Mouse (Mus musculus) neural tube, embryonic 14.5 days (tissue): ENCODE measurements around the gene Pnpla2. TPM values are rescaled to one million over a fixed set of nuclear protein-coding genes. Genes with fewer than 3 reads are reported as not detected.

Experiments used
- ATAC-seq: fragments of 200-750 bp; cut with Nextera tagmentation; 2 replicates; pipeline ENCODE4 v1.8.0; 2017; ENCODE audit warnings: low read depth, mild to moderate bottlenecking, moderate TSS enrichment, moderate library complexity
- H3K27ac ChIP-seq: fragments of 300-500 bp; sonication (generic); 2 replicates; pipeline ENCODE4 v1.5.1; 2014; ENCODE audit warnings: low read depth, mild to moderate bottlenecking, control low read depth, low read length, moderate library complexity, mixed read lengths
- H3K27me3 ChIP-seq: fragments of 300-500 bp; sonication (generic); 2 replicates; pipeline ENCODE4 v1.6.1; 2014; ENCODE audit warnings: low read length; ENCODE audit not compliant: control insufficient read depth, insufficient read depth
- H3K36me3 ChIP-seq: fragments of 300-500 bp; sonication (generic); 2 replicates; pipeline ENCODE4 v1.6.1; 2014; ENCODE audit warnings: low read length, mixed read lengths; ENCODE audit not compliant: control insufficient read depth, insufficient read depth
- H3K4me1 ChIP-seq: fragments of 300-500 bp; sonication (generic); 2 replicates; pipeline ENCODE4 v1.6.1; 2014; ENCODE audit warnings: low read length; ENCODE audit not compliant: control insufficient read depth, insufficient read depth
- H3K4me2 ChIP-seq: fragments of 300-500 bp; sonication (generic); 2 replicates; pipeline ENCODE4 v1.6.1; 2014; ENCODE audit warnings: mild to moderate bottlenecking, low read depth, low read length, control low read depth
- H3K4me3 ChIP-seq: fragments of 300-500 bp; sonication (generic); 2 replicates; pipeline ENCODE4 v1.5.1; 2014; ENCODE audit warnings: low read depth, low read length, control low read depth, mixed read lengths
- H3K9ac ChIP-seq: fragments of 300-500 bp; sonication (generic); replicated peaks from 2 replicates; pipeline ENCODE4 v1.6.1; 2014; ENCODE audit warnings: low read depth, mild to moderate bottlenecking, control low read depth, low read length, mixed read lengths
- H3K9me3 ChIP-seq: fragments of 300-500 bp; sonication (generic); 2 replicates; pipeline ENCODE4 v1.6.1; 2016; ENCODE audit warnings: low read length; ENCODE audit not compliant: control insufficient read depth
- WGBS: fragments of 180-500 bp; shearing (Covaris S2); extraction: QIAGEN DNeasy Blood & Tissue Kit; methylation state at CpG from one replicate; pipeline ENCODE4 v1.1.7; 2014; 5-methylcytosine and 5-hydroxymethylcytosine counted together
- polyA plus RNA-seq: library from polyadenylated mRNA; unstranded; fragments of >200 nt; fragmentation: Nextera tagmentation; extraction: Ambion mirVana; gene quantifications from 2 replicates; pipeline ENCODE4 v1.2.1, GENCODE M21; 2014

The Pnpla2 gene
- polyA plus RNA-seq, 1 experiment from 2014 or later, result 14.0 TPM

GRCm38 (mm10) chr7:141467230-141468030, 12.4 kb downstream of the Pnpla2 start, which contains the start of gene Cd151:
Gene Cd151 (plus strand): TSS chr7:141467392.
- 1% methylated on average over 52 of the region's 52 CpGs for WGBS
- H3K27ac ChIP-seq, result peak within 1 kb of the TSS; percentile 81

GRCm38 (mm10) chr7:141468164-141468521, 13.1 kb downstream of the Pnpla2 start:
- ATAC-seq, result no peak
- peak overlapping the region; percentile 84 for H3K9ac ChIP-seq
- H3K27ac ChIP-seq, result peak overlapping the region; percentile 81
- H3K9me3 ChIP-seq, result no peaks in the 10 kb centered on the region
- peak overlapping the region; percentile 60 for H3K4me2 ChIP-seq
- H3K36me3 ChIP-seq, result peaks cover 17% of the 10 kb centered on the region
- 15% methylated on average over 5 of the region's 5 CpGs for WGBS
- H3K27me3 ChIP-seq, result peaks cover 25% of the 10 kb centered on the region
- H3K4me3 ChIP-seq, result peak overlapping the region; percentile 59
- peaks cover 20% of the 10 kb centered on the region for H3K4me1 ChIP-seq

More at GRCm38 (mm10) chr7:141467230-141468030, 12.4 kb downstream of the Pnpla2 start, which contains the start of gene Cd151:
- H3K9me3 ChIP-seq, result no peaks in the 10 kb centered on the region
- peak; percentile 50 for ATAC-seq
- peak within 1 kb of the TSS; percentile 59 for H3K4me3 ChIP-seq
- peaks cover 17% of the 10 kb centered on the region for H3K36me3 ChIP-seq
- H3K4me2 ChIP-seq, result peak within 1 kb of the TSS; percentile 60
- H3K4me1 ChIP-seq, result peaks cover 20% of the 10 kb centered on the region
- H3K27me3 ChIP-seq, result peaks cover 28% of the 10 kb centered on the region
- peak within 1 kb of the TSS; percentile 84 for H3K9ac ChIP-seq

GRCm38 (mm10) chr7:141468522-141469211, 13.7 kb downstream of the Pnpla2 start:
- peaks cover 20% of the 10 kb centered on the region for H3K27me3 ChIP-seq
- peak overlapping the region; percentile 59 for H3K4me3 ChIP-seq
- peak overlapping the region; percentile 84 for H3K9ac ChIP-seq
- H3K9me3 ChIP-seq, result no peaks in the 10 kb centered on the region
- 11% methylated on average over 8 of the region's 8 CpGs for WGBS
- H3K27ac ChIP-seq, result peak overlapping the region; percentile 81
- ATAC-seq, result peak; percentile 81
- peaks cover 17% of the 10 kb centered on the region for H3K36me3 ChIP-seq
- H3K4me2 ChIP-seq, result peak overlapping the region; percentile 60
- peaks cover 23% of the 10 kb centered on the region for H3K4me1 ChIP-seq

GRCm38 (mm10) chr7:141469352-141469751, 14.4 kb downstream of the Pnpla2 start:
- H3K27ac ChIP-seq, result peak overlapping the region; percentile 69; the same call in 1 of the 2 replicates
- peak overlapping the region; percentile 60 for H3K4me2 ChIP-seq
- peaks cover 13% of the 10 kb centered on the region for H3K27me3 ChIP-seq
- no peaks in the 10 kb centered on the region for H3K9me3 ChIP-seq
- peaks cover 30% of the 10 kb centered on the region for H3K4me1 ChIP-seq
- 68% methylated on average over 6 of the region's 6 CpGs for WGBS
- H3K4me3 ChIP-seq, result peak overlapping the region; percentile 59; the same call in 1 of the 2 replicates
- H3K9ac ChIP-seq, result peak overlapping the region; percentile 37
- peaks cover 17% of the 10 kb centered on the region for H3K36me3 ChIP-seq
- no peak for ATAC-seq

- Histone ChIP-seq H3K27ac (no peak overlapping the region), H3K4me1 (peaks cover 29% of the 10 kb centered on the region), H3K27me3 (peaks cover 6% of the 10 kb centered on the region; the same call in 1 of the 2 replicates), H3K9me3 (no peaks in the 10 kb centered on the region), H3K36me3 (peaks cover 17% of the 10 kb centered on the region), H3K4me3 (no peak overlapping the region), H3K4me2 (peak overlapping the region; percentile 60; the same call in 1 of the 2 replicates), H3K9ac (no peak overlapping the region)
- ATAC-seq, result no peak
- WGBS, result 94% methylated on average over 18 of the region's 18 CpGs
These were observed 15.1 kb downstream of the Pnpla2 start for GRCm38 (mm10) chr7:141469901-141470636.

GRCm38 (mm10) chr7:141470637-141470944, 15.6 kb downstream of the Pnpla2 start:
- no peak for ATAC-seq
- no peaks in the 10 kb centered on the region for H3K9me3 ChIP-seq
- no peak overlapping the region for H3K4me3 ChIP-seq
- 98% methylated on average over 10 of the region's 10 CpGs for WGBS
- H3K4me2 ChIP-seq, result no peak overlapping the region
- peaks cover 17% of the 10 kb centered on the region for H3K36me3 ChIP-seq
- no peak overlapping the region for H3K27ac ChIP-seq
- peaks cover 29% of the 10 kb centered on the region for H3K4me1 ChIP-seq
- no peak overlapping the region for H3K9ac ChIP-seq
- H3K27me3 ChIP-seq, result peaks cover 2% of the 10 kb centered on the region; the same call in 1 of the 2 replicates

GRCm38 (mm10) chr7:141471236-141471635, 16.2 kb downstream of the Pnpla2 start:
- H3K27ac ChIP-seq, result no peak overlapping the region
- H3K9ac ChIP-seq, result no peak overlapping the region
- H3K4me2 ChIP-seq, result no peak overlapping the region
- ATAC-seq, result no peak
- peaks cover 17% of the 10 kb centered on the region for H3K36me3 ChIP-seq
- 88% methylated on average over 1 of the region's 1 CpGs for WGBS
- no peak overlapping the region for H3K4me3 ChIP-seq
- H3K4me1 ChIP-seq, result peaks cover 36% of the 10 kb centered on the region
- no peaks in the 10 kb centered on the region for H3K27me3 ChIP-seq
- H3K9me3 ChIP-seq, result no peaks in the 10 kb centered on the region

- Histone ChIP-seq H3K9ac (no peak overlapping the region), H3K4me3 (no peak overlapping the region), H3K27ac (no peak overlapping the region), H3K4me1 (peaks cover 33% of the 10 kb centered on the region), H3K27me3 (no peaks in the 10 kb centered on the region), H3K36me3 (peaks cover 17% of the 10 kb centered on the region), H3K9me3 (no peaks in the 10 kb centered on the region), H3K4me2 (no peak overlapping the region)
- no peak for ATAC-seq
- 87% methylated on average over 6 of the region's 6 CpGs for WGBS
These were observed 17.2 kb downstream of the Pnpla2 start for GRCm38 (mm10) chr7:141472226-141472625.
